Mouse (Mus musculus) retina, embryonic 14.5 days (tissue): Measurements from ENCODE around the gene Tle2.

Experiments used
- DNase-seq: peaks from one replicate; pipeline ENCODE4 v3.0.0-alpha.2; 2015; ENCODE audit warnings: low spot score

The Tle2 gene

GRCm38 (mm10) chr10:81575208-81575631 is 859 bp downstream of the Tle2 start:
- DNase-seq, result peak; percentile 62

GRCm38 (mm10) chr10:81575695-81576094 is 1.3 kb downstream of the Tle2 start:
- no peak for DNase-seq

- DNase-seq, result no peak
Measured at GRCm38 (mm10) chr10:81579967-81580366, 5.6 kb downstream of the Tle2 start.

GRCm38 (mm10) chr10:81580441-81581070 is 6.2 kb downstream of the Tle2 start:
- DNase-seq, result peak; percentile 41

GRCm38 (mm10) chr10:81583347-81583746 is 9.0 kb downstream of the Tle2 start:
- no peak for DNase-seq

- no peak for DNase-seq
Measured at GRCm38 (mm10) chr10:81588739-81589138, 14.4 kb downstream of the Tle2 start.

GRCm38 (mm10) chr10:81591846-81592245 is 17.5 kb downstream of the Tle2 start:
- no peak for DNase-seq

GRCm38 (mm10) chr10:81592631-81593030 is 18.3 kb downstream of the Tle2 start:
- no peak for DNase-seq

- DNase-seq, result no peak
Measured at GRCm38 (mm10) chr10:81593223-81593622, 18.9 kb downstream of the Tle2 start.

- no peak for DNase-seq
Measured at GRCm38 (mm10) chr10:81593935-81594334, 19.6 kb downstream of the Tle2 start.

GRCm38 (mm10) chr10:81595599-81595998 is 21.2 kb downstream of the Tle2 start:
- no peak for DNase-seq

- no peak for DNase-seq
Measured at GRCm38 (mm10) chr10:81596611-81597010, 22.2 kb downstream of the Tle2 start.

- peak; percentile 27 for DNase-seq
Measured at GRCm38 (mm10) chr10:81597137-81597950, 23.0 kb downstream of the Tle2 start.

- no peak for DNase-seq
Measured at GRCm38 (mm10) chr10:81598342-81598741, 24.0 kb downstream of the Tle2 start.

GRCm38 (mm10) chr10:81598871-81599270 is 24.5 kb downstream of the Tle2 start:
- no peak for DNase-seq

GRCm38 (mm10) chr10:81599630-81600029 is 25.3 kb downstream of the Tle2 start:
- no peak for DNase-seq

GRCm38 (mm10) chr10:81600096-81600495 is 25.7 kb downstream of the Tle2 start:
- DNase-seq, result no peak

- peak; percentile 98 for DNase-seq
Measured at GRCm38 (mm10) chr10:81600738-81601203, 26.4 kb downstream of the Tle2 start, which contains the start of gene Tle6. Gene Tle6, minus strand, starts transcription at chr10:81601073.

- DNase-seq, result no peak
Measured at GRCm38 (mm10) chr10:81601396-81601905, 27.1 kb downstream of the Tle2 start.

GRCm38 (mm10) chr10:81602741-81603151 is 28.4 kb downstream of the Tle2 start:
- DNase-seq, result peak; percentile 70

GRCm38 (mm10) chr10:81604019-81604967 is 29.9 kb downstream of the Tle2 start:
- no peak for DNase-seq
